Mouse (Mus musculus) embryonic fibroblast, embryonic 13.5 days (primary cell): ENCODE measurements around the gene Chst7.

Experiments
- CTCF ChIP-seq: IDR thresholded peaks from 2 replicates; pipeline ENCODE4 v1.5.1; 2011; ENCODE audit warnings: mild to moderate bottlenecking, control low read depth, low read length, moderate library complexity, borderline replicate concordance; ENCODE audit not compliant: insufficient read depth
- POLR2A ChIP-seq: IDR thresholded peaks from 2 replicates; pipeline ENCODE4 v1.6.1; 2011; ENCODE audit warnings: low read depth, mild to moderate bottlenecking, control low read depth, low read length, moderate library complexity

GRCm38 (mm10) chrX:20128951-20129350 is 69.6 kb downstream of the Chst7 start:
- TF ChIP-seq CTCF (no peak), POLR2A (no peak)
